Mouse (Mus musculus): ENCODE data around the gene Thpo.

- TF ChIP-seq CTCF (IDR thresholded peaks at IDR 0.05; ENCODE audit: low read depth, low read length) (no peak), GATA1 (IDR thresholded peaks at IDR 0.05; ENCODE audit: borderline replicate concordance, low read length) (no peak), TAL1 (conservative IDR thresholded peaks at IDR 0.05; ENCODE audit: low read depth, low read length) (no peak), POLR2AphosphoS5 (IDR thresholded peaks at IDR 0.05; ENCODE audit: insufficient replicate concordance, low read depth, low read length) (peak; percentile 85), GATA2 (IDR thresholded peaks at IDR 0.05; ENCODE audit: borderline replicate concordance, low read depth, low read length) (no peak)
Measured at GRCm38 (mm10) chr16:20693111-20693701, 41.1 kb downstream of the Thpo start, which contains the start of gene Fam131a.
